Mouse (Mus musculus) heart, adult 2 months (tissue): Measurements from ENCODE around the gene Trpm3.

Experiments
- CTCF ChIP-seq: fragments of 200-600 bp; IDR thresholded peaks from 2 replicates; pipeline ENCODE4 v1.8.1; 2022; ENCODE audit warnings: antibody characterized with exemption, mild to moderate bottlenecking, moderate library complexity
- EP300 ChIP-seq: fragments of 200-500 bp; IDR thresholded peaks from 2 replicates; pipeline ENCODE4 v1.6.1; 2011; ENCODE audit warnings: low read depth, low read length, control low read depth; ENCODE audit not compliant: insufficient read depth
- POLR2A ChIP-seq: fragments of 200-500 bp; IDR thresholded peaks from 2 replicates; pipeline ENCODE4 v1.6.1; 2011; ENCODE audit warnings: mild to moderate bottlenecking, low read depth, low read length, control low read depth; ENCODE audit not compliant: insufficient read depth

DNA sequence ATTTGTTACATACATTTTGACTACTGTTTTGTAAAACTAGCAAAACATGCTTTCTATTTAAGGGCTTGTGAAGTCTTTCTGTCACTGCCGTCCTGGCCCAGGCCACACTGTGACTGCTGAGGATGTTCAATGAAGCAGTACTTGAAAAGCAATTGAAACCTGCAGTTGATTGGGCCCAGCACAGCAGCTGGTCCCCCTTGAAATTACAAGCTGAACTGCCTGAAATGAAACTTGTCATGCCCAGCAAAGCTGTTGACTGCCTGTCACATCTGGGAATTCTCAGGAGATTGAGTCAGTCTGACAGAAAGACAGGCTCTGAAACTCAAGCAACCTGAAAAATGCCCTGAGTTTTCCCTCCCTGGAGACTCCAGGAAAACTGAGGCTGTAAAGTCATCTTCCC is 687.0 kb downstream of the Trpm3 start:
- TF ChIP-seq CTCF = no peak
- TF ChIP-seq POLR2A = no peak
- no peak for TF ChIP-seq EP300
